Mouse (Mus musculus) myocyte (in vitro differentiated cells): ENCODE measurements around the gene Trpv2. TPM values are rescaled to one million over a fixed set of nuclear protein-coding genes. Genes with fewer than 3 reads are reported as not detected.

Experiments used
- H3K27me3 ChIP-seq: one replicate; pipeline ENCODE4 v1.6.1; 2011; ENCODE audit not compliant: control insufficient read depth, insufficient read depth, insufficient read length
- H3K36me3 ChIP-seq: one replicate; pipeline ENCODE4 v1.6.1; 2011; ENCODE audit not compliant: control insufficient read depth, insufficient read depth
- H3K4me2 ChIP-seq: one replicate; pipeline ENCODE4 v1.6.1; 2011; ENCODE audit warnings: low read depth, control low read depth
- H3K4me3 ChIP-seq: one replicate; pipeline ENCODE4 v1.5.1; 2011; ENCODE audit warnings: mild to moderate bottlenecking, control low read depth, moderate library complexity
- H3K79me2 ChIP-seq: one replicate; pipeline ENCODE4 v1.6.1; 2011; ENCODE audit not compliant: control insufficient read depth, insufficient read depth
- H3ac ChIP-seq: one replicate; pipeline ENCODE4 v1.6.1; 2011; ENCODE audit not compliant: control insufficient read depth, insufficient read length
- CEBPB ChIP-seq: IDR thresholded peaks from 2 replicates; pipeline ENCODE4 v1.6.1; 2011; ENCODE audit warnings: mild to moderate bottlenecking, moderate library complexity; ENCODE audit not compliant: poor library complexity, insufficient read depth, severe bottlenecking
- E2F4 ChIP-seq: IDR thresholded peaks from one replicate; pipeline ENCODE4 v1.6.1; 2011; ENCODE audit warnings: mild to moderate bottlenecking, control low read depth, moderate library complexity; ENCODE audit not compliant: insufficient read depth
- MAX ChIP-seq: IDR thresholded peaks from one replicate; pipeline ENCODE4 v1.6.1; 2011; ENCODE audit warnings: low read depth, mild to moderate bottlenecking, control low read depth
- MYOD1 ChIP-seq, 3 experiments: IDR thresholded peaks; one replicate each; pipeline ENCODE4 v1.6.1; 2011; ENCODE audit warnings: control low read depth in 2 of 3, low read depth in 2 of 3, mild to moderate bottlenecking in 2 of 3, moderate library complexity in 1 of 3; ENCODE audit not compliant: insufficient read length in 2 of 3, control insufficient read depth in 1 of 3
- MYOG ChIP-seq, 3 experiments: IDR thresholded peaks; one replicate each; pipeline ENCODE4 v1.6.1; 2011; ENCODE audit warnings: control low read depth in 2 of 3, low read depth in 2 of 3, mild to moderate bottlenecking in 2 of 3; ENCODE audit not compliant: insufficient read length in 2 of 3, control insufficient read depth in 1 of 3, insufficient read depth in 1 of 3
- POLR2A ChIP-seq: IDR thresholded peaks from one replicate; pipeline ENCODE4 v1.6.1; 2011; ENCODE audit warnings: low read depth, mild to moderate bottlenecking, control low read depth, moderate library complexity; ENCODE audit not compliant: insufficient read length
- POLR2AphosphoS2 ChIP-seq: IDR thresholded peaks from one replicate; pipeline ENCODE4 v1.6.1; 2011; ENCODE audit warnings: low read depth, control low read depth; ENCODE audit not compliant: insufficient read length
- REST ChIP-seq: IDR thresholded peaks from one replicate; pipeline ENCODE4 v1.6.1; 2011; ENCODE audit warnings: mild to moderate bottlenecking, control low read depth, moderate library complexity; ENCODE audit not compliant: insufficient read depth, insufficient read length
- SRF ChIP-seq: IDR thresholded peaks from one replicate; pipeline ENCODE4 v1.6.1; 2011; ENCODE audit warnings: low read depth; ENCODE audit not compliant: control insufficient read depth, insufficient read length
- TCF12 ChIP-seq: IDR thresholded peaks from one replicate; pipeline ENCODE4 v1.6.1; 2011; ENCODE audit warnings: mild to moderate bottlenecking, control low read depth; ENCODE audit not compliant: poor library complexity, insufficient read depth, severe bottlenecking
- TCF3 ChIP-seq: IDR thresholded peaks from one replicate; pipeline ENCODE4 v1.6.1; 2011; ENCODE audit warnings: low read depth, control low read depth; ENCODE audit not compliant: insufficient read length
- USF1 ChIP-seq: IDR thresholded peaks from one replicate; pipeline ENCODE4 v1.6.1; 2011; ENCODE audit warnings: low read depth, mild to moderate bottlenecking, control low read depth, moderate library complexity
- polyA plus RNA-seq: library from polyadenylated mRNA; unstranded; fragments of >200 nt; fragmentation: generic; extraction: Trizol; gene quantifications from one replicate; pipeline ENCODE4 v1.2.1, GENCODE M21; 2012; ENCODE audit warnings: missing spikeins

The Trpv2 gene
- polyA plus RNA-seq, 1 experiment, result 5.4 TPM

DNA sequence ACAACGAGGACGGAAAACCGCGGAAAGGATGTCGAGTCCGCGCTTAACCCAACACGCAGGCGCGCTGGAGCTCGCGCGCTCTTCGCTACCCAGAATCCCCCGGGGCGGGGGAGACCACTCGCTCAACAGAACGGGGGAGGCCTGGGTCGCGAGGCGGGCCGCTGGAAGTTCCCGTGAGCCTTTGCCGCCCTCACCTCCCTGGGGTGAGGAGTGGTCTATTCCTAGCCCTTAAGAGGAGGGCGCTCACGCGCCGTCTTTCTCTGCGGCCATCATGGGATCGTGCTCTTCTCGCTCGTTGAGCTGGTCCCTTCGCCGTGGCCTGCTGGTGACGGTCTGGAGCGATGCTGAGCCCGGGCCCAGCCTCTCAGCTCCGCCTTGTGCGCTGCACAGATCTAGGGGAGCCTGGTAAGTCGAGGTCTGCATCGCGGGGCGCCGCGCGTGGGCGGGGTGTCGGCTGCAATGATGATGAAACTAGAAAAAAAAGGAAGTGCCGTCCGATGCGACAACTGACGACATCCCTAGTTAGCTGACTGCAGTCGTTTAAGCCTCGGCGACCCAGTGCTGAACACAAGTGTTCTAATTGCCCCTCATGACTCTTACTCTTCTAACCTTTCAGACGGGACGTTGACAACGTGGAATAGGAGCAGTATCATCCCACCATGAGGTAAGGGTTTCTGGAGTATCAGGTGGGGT lies 28.5 kb downstream of the Trpv2 start:
- Histone ChIP-seq H3K79me2 (peaks cover 25% of the 10 kb centered on the region), H3K4me3 (peak overlapping the region; percentile 100), H3ac (peak overlapping the region; percentile 20), H3K36me3 (peaks cover 42% of the 10 kb centered on the region), H3K4me2 (peak overlapping the region; percentile 90), H3K27me3 (no peaks in the 10 kb centered on the region)
- TF ChIP-seq MAX (peak; percentile 28), MYOD1 (IDR thresholded peaks at IDR 0.05; ENCODE audit: control insufficient read depth in 1 of 3, insufficient read length in 2 of 3, low read depth in 2 of 3) (peak in 1 of 3 experiments; percentile 25), MYOG (IDR thresholded peaks at IDR 0.05; ENCODE audit: control insufficient read depth in 1 of 3, insufficient read depth in 1 of 3, insufficient read length in 2 of 3, low read depth in 2 of 3) (peak in 1 of 3 experiments; percentile 6), POLR2AphosphoS2 (peak; percentile 99), TCF12 (no peak), POLR2A (peak; percentile 98), SRF (peak; percentile 66), USF1 (peak; percentile 2), TCF3 (peak; percentile 13), CEBPB (no peak), E2F4 (peak; percentile 77), REST (no peak)

DNA sequence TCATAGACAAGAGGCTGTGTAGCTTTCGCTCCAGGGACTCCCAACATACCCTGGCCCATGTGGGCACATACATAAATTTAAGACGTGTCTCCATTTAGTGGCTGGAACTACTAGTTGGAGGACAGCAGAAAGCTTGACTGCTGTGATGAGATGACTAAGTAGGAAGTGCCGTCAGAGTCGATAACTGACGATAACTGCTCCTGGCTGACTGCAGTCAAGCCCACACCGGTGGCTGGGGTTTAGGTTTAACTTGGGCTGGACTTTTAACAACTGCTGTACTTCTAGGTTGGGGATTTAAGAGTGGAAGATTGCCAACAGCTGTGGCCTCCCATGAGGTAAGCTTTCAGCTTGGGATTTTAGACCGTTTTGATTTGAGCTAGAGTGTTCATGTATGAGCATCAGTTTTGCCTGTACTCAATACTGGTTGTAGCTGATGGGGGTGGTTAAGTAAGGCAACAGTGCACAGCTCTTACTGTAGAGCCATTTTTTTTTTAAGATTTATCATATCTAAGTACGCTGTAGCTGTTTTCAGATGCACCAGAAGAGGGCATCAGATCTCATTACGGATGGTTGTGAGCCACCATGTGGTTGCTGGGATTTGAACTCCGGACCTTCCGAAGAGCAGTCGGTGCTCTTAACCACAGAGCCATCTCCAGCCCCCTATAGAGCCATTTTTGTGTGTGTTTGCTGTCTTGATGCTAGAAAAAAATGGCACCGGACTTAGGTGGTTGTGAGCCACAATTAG lies 29.2 kb downstream of the Trpv2 start:
- Histone ChIP-seq H3K4me2 (peak overlapping the region; percentile 90), H3K27me3 (no peaks in the 10 kb centered on the region), H3K79me2 (peaks cover 25% of the 10 kb centered on the region), H3K4me3 (peak overlapping the region; percentile 100), H3ac (peak overlapping the region; percentile 20), H3K36me3 (peaks cover 42% of the 10 kb centered on the region)
- TF ChIP-seq POLR2AphosphoS2, result peak; percentile 76
- no peak for TF ChIP-seq CEBPB
- TF ChIP-seq POLR2A, result peak; percentile 42

DNA sequence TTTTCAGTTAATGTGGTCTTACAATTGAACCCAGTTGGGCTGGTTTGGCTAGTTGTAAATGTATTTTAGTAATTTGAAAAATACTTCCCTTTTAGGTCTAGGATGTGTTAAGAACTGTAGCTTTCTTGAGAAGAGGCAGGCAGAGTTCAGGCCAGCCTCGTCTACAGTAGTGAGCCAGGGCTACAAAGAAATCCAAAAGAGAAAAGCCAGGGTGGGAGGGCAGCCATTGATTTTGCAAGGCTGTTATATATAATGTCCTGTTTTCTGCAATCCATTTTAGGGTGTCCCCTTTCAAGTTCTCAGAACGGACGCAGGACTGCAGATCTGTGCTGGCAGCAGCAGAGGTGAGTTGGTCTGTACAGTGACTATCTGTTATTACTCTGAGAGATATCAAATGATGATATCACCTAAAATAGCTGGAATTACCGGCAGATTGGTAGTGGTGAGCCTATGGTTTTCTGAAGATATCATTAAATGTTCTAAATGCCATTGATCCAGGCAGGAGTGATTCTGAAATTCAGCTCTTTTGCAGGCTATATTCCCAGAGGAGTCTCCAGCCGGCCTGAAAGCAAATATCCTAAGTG lies 29.9 kb downstream of the Trpv2 start:
- TF ChIP-seq POLR2AphosphoS2 (no peak), POLR2A (no peak), MYOG (IDR thresholded peaks at IDR 0.05; ENCODE audit: control insufficient read depth in 1 of 3, insufficient read depth in 1 of 3, insufficient read length in 2 of 3, low read depth in 2 of 3) (no peak), CEBPB (no peak), SRF (no peak), E2F4 (no peak), MYOD1 (IDR thresholded peaks at IDR 0.05; ENCODE audit: control insufficient read depth in 1 of 3, insufficient read length in 2 of 3, low read depth in 2 of 3) (no peak), TCF3 (no peak), USF1 (no peak), REST (no peak), TCF12 (no peak), MAX (no peak)
- H3ac ChIP-seq, result no peak overlapping the region
- peak overlapping the region; percentile 100 for H3K4me3 ChIP-seq
- H3K36me3 ChIP-seq, result peaks cover 42% of the 10 kb centered on the region
- no peaks in the 10 kb centered on the region for H3K27me3 ChIP-seq
- H3K4me2 ChIP-seq, result peak overlapping the region; percentile 90
- peaks cover 25% of the 10 kb centered on the region for H3K79me2 ChIP-seq

DNA sequence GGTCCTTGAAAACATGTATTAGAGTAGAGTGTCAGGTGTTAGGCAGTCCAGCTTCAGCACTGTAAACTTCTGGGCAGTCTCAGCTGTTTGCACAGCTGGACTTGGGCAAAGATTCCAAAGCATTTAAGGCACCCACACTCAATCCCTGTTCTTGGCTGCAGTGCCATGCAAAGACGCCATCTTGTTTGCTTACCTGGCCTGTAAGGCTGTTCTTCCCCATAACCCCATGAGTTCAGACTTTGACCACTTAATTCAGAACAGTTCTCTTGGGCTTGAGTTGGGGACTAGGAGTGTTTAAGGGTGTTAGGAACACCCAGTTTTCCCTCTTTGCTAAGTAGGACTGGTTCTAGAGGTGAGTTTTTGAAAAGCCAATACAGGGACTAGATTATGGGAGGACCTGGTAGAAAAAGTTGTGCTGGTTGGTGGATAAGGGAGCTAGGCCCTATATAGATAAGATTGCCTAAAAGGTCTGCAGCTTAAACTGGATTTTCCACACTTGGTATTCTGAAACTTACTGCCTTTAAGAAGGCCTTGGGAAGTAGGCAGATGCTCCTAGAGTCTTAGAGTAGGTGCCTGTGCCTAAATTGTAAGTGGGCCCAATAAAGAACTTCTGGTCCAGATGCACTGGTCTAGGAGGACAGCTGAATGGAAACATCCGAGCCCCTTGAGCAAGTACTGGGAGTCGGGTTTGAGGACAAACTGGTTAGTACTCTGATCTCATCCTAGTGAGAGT lies 30.8 kb downstream of the Trpv2 start:
- Histone ChIP-seq H3K4me2 (peak overlapping the region; percentile 90), H3ac (no peak overlapping the region), H3K27me3 (no peaks in the 10 kb centered on the region), H3K79me2 (peaks cover 25% of the 10 kb centered on the region), H3K4me3 (peak overlapping the region; percentile 100), H3K36me3 (peaks cover 42% of the 10 kb centered on the region)
- TF ChIP-seq CEBPB, result no peak
- no peak for TF ChIP-seq USF1
- TF ChIP-seq MYOD1 (IDR thresholded peaks at IDR 0.05; ENCODE audit: control insufficient read depth in 1 of 3, insufficient read length in 2 of 3, low read depth in 2 of 3), result peak in 1 of 3 experiments; percentile 24
- no peak for TF ChIP-seq MAX
- TF ChIP-seq MYOG (IDR thresholded peaks at IDR 0.05; ENCODE audit: control insufficient read depth in 1 of 3, insufficient read depth in 1 of 3, insufficient read length in 2 of 3, low read depth in 2 of 3), result peak in 1 of 3 experiments; percentile 17
- TF ChIP-seq TCF3, result no peak
- no peak for TF ChIP-seq SRF
- TF ChIP-seq POLR2A, result peak; percentile 36
- peak; percentile 82 for TF ChIP-seq POLR2AphosphoS2
